Mouse (Mus musculus) adrenal gland, adult 10 weeks (tissue): ENCODE measurements around the gene Gm15107. TPM values are rescaled to one million over a fixed set of nuclear protein-coding genes. Genes with fewer than 3 reads are reported as not detected.

Experiments
- polyA plus RNA-seq: library from polyadenylated mRNA; stranded (reverse); fragments of 350-450 nt; fragmentation: Illumina TruSeq; extraction: RNeasy Lipid Tissue Mini Kit (QIAGEN cat#74804); gene quantifications from one replicate; pipeline ENCODE4 v1.2.3, GENCODE M21; 2014; ENCODE audit warnings: low read depth, low replicate concordance

Gene Gm15107
- not detected for polyA plus RNA-seq

DNA sequence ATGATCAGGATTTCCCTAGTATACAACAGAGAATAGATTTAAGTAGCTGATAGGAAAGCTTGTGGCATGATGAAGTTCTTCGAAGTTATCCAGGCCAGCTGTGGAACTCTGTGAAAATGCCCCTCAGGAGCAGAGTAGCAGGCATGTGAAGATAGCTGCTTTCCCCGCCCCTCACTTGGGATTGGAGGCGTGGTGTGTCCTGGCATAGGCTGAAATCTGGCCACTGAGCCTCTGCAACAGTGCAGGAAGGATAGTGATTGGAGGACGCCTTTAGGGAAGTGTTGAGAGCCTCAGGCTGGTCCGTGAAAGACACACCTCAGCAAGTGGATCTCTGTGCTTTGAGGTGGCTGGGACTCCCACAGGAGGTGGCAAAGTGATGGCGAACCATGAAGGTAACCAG lies at the start of gene Gm15107:
Gene Gm15107 (plus strand): TSS at position 301 of the 400 bp plus-strand sequence.

Other genes starting within 250 kb of the Gm15107 start
- not detected for gene Gm15080, start 187.7 kb upstream of the Gm15107 start, polyA plus RNA-seq